Mouse (Mus musculus) neural tube, embryonic 11.5 days (tissue): ENCODE measurements around the gene Olfr1406. TPM values are rescaled to one million over a fixed set of nuclear protein-coding genes. Genes with fewer than 3 reads are reported as not detected.
"Not testable (repeated sequence)": the region's sequence is repeated elsewhere in the genome, so short reads cannot be mapped to it uniquely, and the experiment has no call there.

Source experiments
- ATAC-seq: fragments of 200-750 bp; cut with Nextera tagmentation; 2 replicates; pipeline ENCODE4 v1.8.0; 2017; ENCODE audit warnings: moderate number of reproducible peaks, mild to moderate bottlenecking, moderate TSS enrichment, moderate library complexity; ENCODE audit not compliant: insufficient read depth, low FRiP score, low TSS enrichment
- DNase-seq: peaks from one replicate; pipeline ENCODE4 v3.0.0-alpha.2; 2015; ENCODE audit warnings: low spot score
- H3K27ac ChIP-seq: fragments of 300-500 bp; sonication (generic); 2 replicates; pipeline ENCODE4 v1.5.1; 2014; ENCODE audit warnings: low read depth, mild to moderate bottlenecking, low read length
- H3K27me3 ChIP-seq: fragments of 300-500 bp; sonication (generic); 2 replicates; pipeline ENCODE4 v1.6.1; 2014; ENCODE audit warnings: mild to moderate bottlenecking, low read length, mixed read lengths; ENCODE audit not compliant: control insufficient read depth, insufficient read depth
- H3K36me3 ChIP-seq: fragments of 300-500 bp; sonication (generic); 2 replicates; pipeline ENCODE4 v1.6.1; 2014; ENCODE audit warnings: mild to moderate bottlenecking, low read length, moderate library complexity, mixed read lengths; ENCODE audit not compliant: control insufficient read depth, insufficient read depth
- H3K4me1 ChIP-seq: fragments of 300-500 bp; sonication (generic); 2 replicates; pipeline ENCODE4 v1.6.1; 2014; ENCODE audit warnings: low read length, mixed read lengths; ENCODE audit not compliant: control insufficient read depth, insufficient read depth
- H3K4me2 ChIP-seq: fragments of 300-500 bp; sonication (generic); 2 replicates; pipeline ENCODE4 v1.6.1; 2014; ENCODE audit warnings: low read depth, mild to moderate bottlenecking, moderate library complexity
- H3K4me3 ChIP-seq: fragments of 300-500 bp; sonication (generic); 2 replicates; pipeline ENCODE4 v1.5.1; 2014; ENCODE audit warnings: low read depth, low read length
- H3K9ac ChIP-seq: fragments of 300-500 bp; sonication (generic); 2 replicates; pipeline ENCODE4 v1.6.1; 2014; ENCODE audit warnings: mild to moderate bottlenecking, low read length
- H3K9me3 ChIP-seq: fragments of 300-500 bp; sonication (generic); 2 replicates; pipeline ENCODE4 v1.6.1; 2016; ENCODE audit warnings: low read length; ENCODE audit not compliant: control insufficient read depth
- WGBS: fragments of 180-500 bp; shearing (Covaris S2); extraction: QIAGEN DNeasy Blood & Tissue Kit; methylation state at CpG from one replicate; pipeline ENCODE4 v1.1.7; 2014; 5-methylcytosine and 5-hydroxymethylcytosine counted together
- polyA plus RNA-seq: library from polyadenylated mRNA; unstranded; fragments of >200 nt; fragmentation: Nextera tagmentation; extraction: Ambion mirVana; gene quantifications from 2 replicates; pipeline ENCODE4 v1.2.1, GENCODE M21; 2014

Gene Olfr1406
- polyA plus RNA-seq: not detected in 2 replicates

GRCm38 (mm10) chr1:173190540-173190939 is at the start of gene Olfr1406:
Gene Olfr1406 (minus strand): TSS chr1:173190640.
- Histone ChIP-seq H3K27me3 (no peaks in the 10 kb centered on the region), H3K36me3 (no peaks in the 10 kb centered on the region), H3K4me1 (no peaks in the 10 kb centered on the region), H3K27ac (no peak within 1 kb of the TSS), H3K4me2 (no peak within 1 kb of the TSS), H3K9me3 (no peaks in the 10 kb centered on the region), H3K4me3 (no peak within 1 kb of the TSS), H3K9ac (no peak within 1 kb of the TSS)
- 69% methylated on average over 3 of the region's 3 CpGs for WGBS
- no peak for DNase-seq
- ATAC-seq: no peak

GRCm38 (mm10) chr1:173237004-173237403 is 46.6 kb upstream of the Olfr1406 start:
- not testable (repeated sequence) for H3K27ac ChIP-seq, ATAC-seq, H3K4me2 ChIP-seq, H3K9ac ChIP-seq, H3K4me1 ChIP-seq, H3K36me3 ChIP-seq, H3K4me3 ChIP-seq, DNase-seq, H3K27me3 ChIP-seq, H3K9me3 ChIP-seq
- 83% methylated on average over 1 of the region's 1 CpGs for WGBS

- WGBS: 88% methylated on average over 2 of the region's 2 CpGs
- Histone ChIP-seq H3K4me3 (no peak within 1 kb of the TSS), H3K27me3 (no peaks in the 10 kb centered on the region), H3K9me3 (no peaks in the 10 kb centered on the region), H3K4me2 (no peak within 1 kb of the TSS), H3K27ac (no peak within 1 kb of the TSS), H3K4me1 (no peaks in the 10 kb centered on the region), H3K9ac (no peak within 1 kb of the TSS), H3K36me3 (no peaks in the 10 kb centered on the region)
- no peak for DNase-seq
- no peak for ATAC-seq
These were observed 36.6 kb upstream of the Olfr1406 start, which contains the start of gene Fcer1a for GRCm38 (mm10) chr1:173227081-173227480. Gene Fcer1a (minus strand): TSS chr1:173227214.

GRCm38 (mm10) chr1:173216481-173216880 is 26.0 kb upstream of the Olfr1406 start:
- Histone ChIP-seq H3K36me3 (no peaks in the 10 kb centered on the region), H3K27me3 (no peaks in the 10 kb centered on the region), H3K9me3 (no peaks in the 10 kb centered on the region), H3K4me3 (no peak overlapping the region), H3K4me1 (no peaks in the 10 kb centered on the region), H3K9ac (no peak overlapping the region), H3K27ac (no peak overlapping the region), H3K4me2 (no peak overlapping the region)
- WGBS: 94% methylated on average over 3 of the region's 3 CpGs
- no peak for ATAC-seq
- no peak for DNase-seq

GRCm38 (mm10) chr1:173212092-173212491 is 21.7 kb upstream of the Olfr1406 start, which contains the start of gene Olfr1404:
Gene Olfr1404 (plus strand): TSS chr1:173212392.
- Histone ChIP-seq H3K9me3 (no peaks in the 10 kb centered on the region), H3K4me2 (no peak within 1 kb of the TSS), H3K27me3 (no peaks in the 10 kb centered on the region), H3K4me3 (no peak within 1 kb of the TSS), H3K27ac (no peak within 1 kb of the TSS), H3K9ac (no peak within 1 kb of the TSS), H3K4me1 (no peaks in the 10 kb centered on the region), H3K36me3 (no peaks in the 10 kb centered on the region)
- WGBS: 82% methylated on average over 5 of the region's 5 CpGs
- ATAC-seq (no peak), DNase-seq (no peak)

- no peak within 1 kb of the TSS for H3K9ac ChIP-seq
- no peak within 1 kb of the TSS for H3K4me2 ChIP-seq
- H3K9me3 ChIP-seq: no peaks in the 10 kb centered on the region
- H3K4me3 ChIP-seq: no peak within 1 kb of the TSS
- no peaks in the 10 kb centered on the region for H3K27me3 ChIP-seq
- no peaks in the 10 kb centered on the region for H3K4me1 ChIP-seq
- ATAC-seq: no peak
- 84% methylated on average over 5 of the region's 5 CpGs for WGBS
- DNase-seq: no peak
- H3K36me3 ChIP-seq: no peaks in the 10 kb centered on the region
- no peak within 1 kb of the TSS for H3K27ac ChIP-seq
These were observed 7.1 kb upstream of the Olfr1406 start, which contains the start of gene Olfr218 for GRCm38 (mm10) chr1:173197508-173197907. Gene Olfr218 (plus strand): TSS chr1:173197808.

GRCm38 (mm10) chr1:173196359-173196758 is 5.9 kb upstream of the Olfr1406 start:
- DNase-seq: no peak
- WGBS: 89% methylated on average over 2 of the region's 2 CpGs
- no peak for ATAC-seq
- Histone ChIP-seq H3K4me1 (no peaks in the 10 kb centered on the region), H3K27ac (no peak overlapping the region), H3K36me3 (no peaks in the 10 kb centered on the region), H3K4me3 (no peak overlapping the region), H3K4me2 (no peak overlapping the region), H3K9ac (no peak overlapping the region), H3K9me3 (no peaks in the 10 kb centered on the region), H3K27me3 (no peaks in the 10 kb centered on the region)

GRCm38 (mm10) chr1:173192059-173192458 is 1.6 kb upstream of the Olfr1406 start:
- Histone ChIP-seq H3K4me2 (no peak overlapping the region), H3K4me3 (no peak overlapping the region), H3K27ac (no peak overlapping the region), H3K36me3 (no peaks in the 10 kb centered on the region), H3K9me3 (no peaks in the 10 kb centered on the region), H3K27me3 (no peaks in the 10 kb centered on the region), H3K4me1 (no peaks in the 10 kb centered on the region), H3K9ac (no peak overlapping the region)
- ATAC-seq (no peak), DNase-seq (no peak)
- 85% methylated on average over 3 of the region's 3 CpGs for WGBS

GRCm38 (mm10) chr1:173174154-173174842 is 16.1 kb downstream of the Olfr1406 start:
- DNase-seq (no peak), ATAC-seq (no peak; the same call in 1 of the 2 replicates)
- Histone ChIP-seq H3K4me3 (no peak overlapping the region), H3K9me3 (no peaks in the 10 kb centered on the region), H3K27me3 (no peaks in the 10 kb centered on the region), H3K27ac (no peak overlapping the region), H3K4me2 (no peak overlapping the region), H3K36me3 (no peaks in the 10 kb centered on the region), H3K9ac (no peak overlapping the region), H3K4me1 (no peaks in the 10 kb centered on the region)
